Mouse (Mus musculus) CH12.LX (cell line): ENCODE results near the gene Rps16.

Experiments
- CHD1 ChIP-seq: IDR thresholded peaks from 2 replicates; pipeline ENCODE4 v1.6.1; 2012; ENCODE audit warnings: low read depth, low read length, improper control_type of control experiment, inconsistent platforms
- CTCF ChIP-seq, 2 experiments: IDR thresholded peaks in 1 of 2; conservative IDR thresholded peaks in 1 of 2; 2 replicates each; pipeline ENCODE4 v1.5.1; 2011 to 2012; ENCODE audit warnings: low read depth in 2 of 2, low read length in 2 of 2, improper control_type of control experiment in 1 of 2, inconsistent platforms in 1 of 2, mild to moderate bottlenecking in 1 of 2, moderate library complexity in 1 of 2
- HCFC1 ChIP-seq: IDR thresholded peaks from 2 replicates; pipeline ENCODE4 v1.6.1; 2012; ENCODE audit warnings: low read depth, mild to moderate bottlenecking, inconsistent platforms, low read length, improper control_type of control experiment
- IRF4 ChIP-seq: IDR thresholded peaks from 2 replicates; pipeline ENCODE4 v1.6.1; 2014; ENCODE audit warnings: low read depth, mild to moderate bottlenecking, inconsistent platforms, low read length, improper control_type of control experiment
- POLR2A ChIP-seq: IDR thresholded peaks from 2 replicates; pipeline ENCODE4 v1.6.1; 2011; ENCODE audit warnings: low read depth, mild to moderate bottlenecking, improper control_type of control experiment, low read length
- TCF12 ChIP-seq: IDR thresholded peaks from 2 replicates; pipeline ENCODE4 v1.6.1; 2014; ENCODE audit warnings: low read depth, mild to moderate bottlenecking, inconsistent platforms, low read length, improper control_type of control experiment

GRCm38 (mm10) chr7:28401030-28401429 is 50.6 kb downstream of the Rps16 start:
- TF ChIP-seq IRF4 (no peak), CTCF (conservative IDR thresholded peaks at IDR 0.05 in 1 of 2, IDR thresholded peaks at IDR 0.05 in 1 of 2; ENCODE audit: low read depth in 2 of 2, low read length in 2 of 2) (no peak), CHD1 (no peak), TCF12 (no peak), POLR2A (no peak), HCFC1 (no peak)
